Mouse (Mus musculus) C2C12 (cell line): ENCODE measurements around the gene Fuca1.

ENCODE experiments used
- CEBPB ChIP-seq: IDR thresholded peaks from one replicate; pipeline ENCODE4 v1.6.1; 2011; ENCODE audit warnings: low read depth, mild to moderate bottlenecking, control low read depth, moderate library complexity
- CTCF ChIP-seq: IDR thresholded peaks from one replicate; pipeline ENCODE4 v1.5.1; 2011; ENCODE audit not compliant: control insufficient read depth, insufficient read depth, insufficient read length
- MAX ChIP-seq: IDR thresholded peaks from one replicate; pipeline ENCODE4 v1.6.1; 2011; ENCODE audit warnings: mild to moderate bottlenecking, control low read depth
- MYOD1 ChIP-seq: IDR thresholded peaks from one replicate; pipeline ENCODE4 v1.6.1; 2011; ENCODE audit warnings: low read depth; ENCODE audit not compliant: control insufficient read depth, insufficient read length
- USF1 ChIP-seq: IDR thresholded peaks from one replicate; pipeline ENCODE4 v1.6.1; 2011; ENCODE audit warnings: low read depth, mild to moderate bottlenecking, control low read depth, moderate library complexity

DNA sequence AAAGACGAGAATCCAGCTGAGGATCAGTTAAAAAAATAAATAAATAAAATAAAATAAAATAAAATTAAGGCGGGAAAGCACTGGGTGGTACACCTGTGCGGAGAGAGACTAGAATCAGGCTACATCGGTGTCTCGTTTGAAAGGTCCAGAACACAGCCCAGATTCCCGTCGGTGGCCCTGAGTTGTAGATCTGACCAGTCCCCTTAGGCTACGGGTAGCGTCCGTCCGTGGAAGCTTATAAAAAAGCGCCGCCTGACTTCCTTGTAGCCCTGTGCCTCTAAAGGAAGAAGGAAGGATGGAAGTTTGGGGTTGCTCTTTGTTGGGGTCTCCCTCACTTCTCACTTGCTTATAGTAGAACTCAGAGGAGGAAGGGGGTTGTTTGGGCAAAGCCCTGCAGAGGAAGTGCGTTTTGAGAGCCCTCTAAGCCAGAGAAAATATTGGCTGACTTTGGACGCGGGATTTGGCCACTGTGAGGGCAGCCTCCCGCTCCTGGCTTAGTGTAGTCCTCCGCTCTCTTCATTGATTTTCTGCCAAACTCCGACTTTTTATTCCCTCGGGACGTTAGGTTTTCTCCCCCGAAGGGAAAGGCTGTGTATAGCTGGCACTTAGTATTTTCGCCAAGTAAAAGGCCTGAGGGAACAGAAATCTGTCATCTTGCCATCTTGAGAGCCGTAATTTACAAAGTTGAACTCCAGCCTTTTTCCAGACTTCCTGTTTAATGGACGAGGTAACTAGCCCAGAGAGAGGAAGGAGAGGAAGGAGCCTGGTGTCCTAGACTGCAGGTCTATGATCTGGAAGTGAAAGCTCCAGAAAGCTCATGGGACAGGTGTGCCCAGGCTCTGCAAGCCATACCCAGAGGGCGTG, 954 bp downstream of the Fuca1 start:
- TF ChIP-seq CTCF (no peak), MAX (no peak), MYOD1 (no peak), USF1 (no peak), CEBPB (no peak)
